Mouse (Mus musculus) heart, postnatal 36 days (tissue): ENCODE measurements at regions not wholly inside any gene's neighbourhood (a gene's known extent, or its start where the extent isn't known, plus 50 kb on each side); places are given as distances from the start of the nearest gene placed in this dataset.
A peak's percentile ranks its signal among the peaks of the same experiment; 100 is the strongest.
"Not testable (repeated sequence)": the region's sequence is repeated elsewhere in the genome, so short reads cannot be mapped to it uniquely, and the experiment has no call there.

ENCODE experiments used
- DNase-seq, 2 experiments: peaks; one replicate each; pipeline ENCODE4 v3.0.0; 2021 to 2022
- intact Hi-C: fragments of 180-260 bp; cut with DNase I; formaldehyde crosslinking; loops from one replicate; pipeline ENCODE4 v1.15.1; 2025

DNA sequence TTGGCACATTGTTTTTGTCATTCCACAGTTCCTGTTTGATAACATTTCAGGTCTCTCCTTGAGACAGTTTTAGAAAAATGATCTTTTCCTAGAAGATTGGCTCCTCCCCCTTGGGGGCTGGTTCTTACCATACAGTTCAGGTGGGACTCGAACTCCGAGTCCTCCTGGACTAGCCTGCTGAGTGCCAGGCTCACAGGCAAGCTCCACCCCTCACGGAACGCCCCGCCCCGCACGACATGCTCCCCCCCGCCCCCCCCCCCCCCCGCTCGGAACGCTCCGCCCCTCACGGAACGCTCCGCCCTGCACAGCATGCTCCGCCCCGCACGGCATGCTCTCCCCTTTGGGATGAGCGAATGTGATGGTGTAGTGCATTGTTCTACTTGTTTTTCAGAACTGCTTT, 65.9 kb upstream of the Inpp5a start:
- DNase-seq: no peak
- intact Hi-C loops: no loop called here

DNA sequence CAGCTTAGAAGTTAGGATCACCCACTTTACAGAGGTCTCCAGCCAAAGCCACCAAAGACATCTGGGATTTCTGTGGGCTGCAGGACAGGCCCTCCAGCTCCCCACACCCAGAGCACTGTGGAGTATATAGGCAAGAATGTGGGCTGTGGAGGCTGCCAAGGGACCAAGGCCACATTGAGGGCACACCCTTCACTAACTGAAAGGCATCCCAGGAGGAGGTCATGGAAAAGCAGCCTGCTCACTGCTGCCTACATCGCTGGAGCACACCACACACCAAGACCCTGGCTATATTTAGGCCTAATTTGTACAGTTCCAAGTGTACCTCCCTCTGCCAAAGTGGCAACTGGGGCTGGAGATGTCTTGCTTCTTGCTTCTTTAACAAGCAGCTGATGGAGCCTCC, 61.9 kb upstream of the Inpp5a start:
- DNase-seq: peak in 1 of 2 experiments; percentile 34
- intact Hi-C loops: no loop called here

DNA sequence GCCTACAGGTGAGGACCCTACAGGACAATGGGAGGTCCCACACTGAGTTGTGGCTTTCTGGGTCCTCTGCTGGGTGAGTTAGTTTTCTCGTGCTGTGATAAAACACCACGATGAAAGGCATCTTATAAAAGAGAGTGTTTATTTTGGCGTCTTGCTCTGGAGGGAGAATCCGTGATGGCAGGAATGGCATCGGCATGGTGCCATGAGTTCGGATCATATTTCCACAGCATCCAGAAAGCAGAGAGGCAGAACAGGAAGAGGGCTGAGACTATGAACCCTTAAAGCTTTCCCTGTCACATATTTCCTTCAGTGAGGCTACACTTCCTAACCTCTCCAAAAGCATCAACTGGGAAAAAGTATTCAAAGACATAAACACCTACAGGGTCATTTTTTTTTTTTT, 56.1 kb upstream of the Inpp5a start:
- intact Hi-C loops: no loop called here
- no peak for DNase-seq

DNA sequence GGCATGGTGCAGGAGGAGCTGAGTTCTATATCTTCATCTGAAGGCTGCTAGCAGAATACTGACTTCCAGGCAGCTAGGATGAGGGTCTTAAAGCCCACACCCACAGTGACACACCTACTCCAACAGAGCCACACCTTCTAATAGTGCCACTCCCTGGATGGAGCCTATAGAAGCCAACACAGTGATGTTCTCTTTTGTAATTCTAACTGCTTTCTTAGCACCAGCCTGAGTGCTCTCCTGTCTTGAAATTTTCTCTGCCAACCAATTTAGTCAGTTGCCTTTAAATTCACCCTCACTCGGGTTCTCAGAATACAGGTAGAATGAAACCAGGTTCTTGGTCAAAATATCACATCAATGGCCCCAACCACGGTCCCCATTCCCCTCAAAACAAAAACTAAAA, 50.9 kb upstream of the Inpp5a start:
- not testable (repeated sequence) for DNase-seq
- intact Hi-C loops: loop anchor here (2.0 kb wide), 1 partner anchor 27 kb away; no protein-coding TSS in a partner anchor
